7 mouse cellular contexts compared by ENCODE assay signal in genomic region chr16:87699693-87700394, GRCm38 (mm10). TPM values are rescaled to one million over a fixed set of nuclear protein-coding genes. Genes with fewer than 3 reads are reported as not detected.
DNase-seq lines count a peak whose midpoint lies in the region; ATAC-seq and TF ChIP-seq lines count a peak whose summit lies in the region.

No protein-coding gene starts in this region.

- H3K27ac ChIP-seq in embryonic facial prominence, embryonic 15.5 days (replicated peaks) = peak overlapping the region; percentile 91
- peak overlapping the region; percentile 93 for H3K27ac ChIP-seq in heart, embryonic 15.5 days
- peak overlapping the region; percentile 96 for H3K27ac ChIP-seq in kidney, postnatal 0 days

- ATAC-seq in embryonic facial prominence, embryonic 15.5 days (ENCODE audit: insufficient number of reproducible peaks, low FRiP score, low TSS enrichment, low read depth) = no peak
- ATAC-seq in heart, embryonic 15.5 days (replicated peaks; ENCODE audit: insufficient number of reproducible peaks, insufficient read depth, low FRiP score, low read depth) = peak; percentile 8; the same call in 1 of the 2 replicates
- peak; percentile 15; the same call in 1 of the 2 replicates for ATAC-seq in kidney, postnatal 0 days (replicated peaks; ENCODE audit: low FRiP score, low read depth)

- peak; percentile 86 for DNase-seq in ZHBTc4 (ENCODE audit: low read depth, low spot score)
- DNase-seq in kidney, postnatal 0 days (ENCODE audit: low spot score) = peak; percentile 69
- peak; percentile 73 for DNase-seq in lung, postnatal 25 days (ENCODE audit: low spot score)
- DNase-seq in ovary, postnatal 14 days (ENCODE audit: low spot score) = peak; percentile 5

- peaks cover 51% of the 10 kb centered on the region for H3K4me1 ChIP-seq in E14TG2a.4 (replicated peaks; ENCODE audit: low read depth, low read length)
- peaks cover 21% of the 10 kb centered on the region for H3K4me1 ChIP-seq in embryonic facial prominence, embryonic 15.5 days
- peaks cover 41% of the 10 kb centered on the region for H3K4me1 ChIP-seq in heart, embryonic 15.5 days (replicated peaks)
- peaks cover 6% of the 10 kb centered on the region; the same call in 1 of the 2 replicates for H3K4me1 ChIP-seq in kidney, postnatal 0 days (replicated peaks; ENCODE audit: insufficient read depth, low read length)

- peaks cover 4% of the 10 kb centered on the region; the same call in 1 of the 2 replicates for H3K36me3 ChIP-seq in E14TG2a.4 (ENCODE audit: insufficient read depth, low read length)
- H3K36me3 ChIP-seq in embryonic facial prominence, embryonic 15.5 days = no peaks in the 10 kb centered on the region
- H3K36me3 ChIP-seq in heart, embryonic 15.5 days = no peaks in the 10 kb centered on the region
- H3K36me3 ChIP-seq in kidney, postnatal 0 days (ENCODE audit: insufficient read depth, low read length) = no peaks in the 10 kb centered on the region

- WGBS in embryonic facial prominence, embryonic 15.5 days = under 1% methylated on average over 20 of the region's 20 CpGs
- WGBS in heart, embryonic 15.5 days = 2% methylated on average over 20 of the region's 20 CpGs
- under 1% methylated on average over 20 of the region's 20 CpGs for WGBS in kidney, postnatal 0 days

- peak overlapping the region; percentile 66 for H3K4me2 ChIP-seq in embryonic facial prominence, embryonic 15.5 days (replicated peaks)
- H3K4me2 ChIP-seq in heart, embryonic 15.5 days = peak overlapping the region; percentile 71
- H3K4me2 ChIP-seq in kidney, postnatal 0 days (ENCODE audit: low read length) = peak overlapping the region; percentile 67

- TF ChIP-seq CTCF in E14TG2a.4 (conservative IDR thresholded peaks at IDR 0.05; ENCODE audit: low read length) = no peak
- no peak for TF ChIP-seq CTCF in kidney, postnatal 0 days (IDR thresholded peaks at IDR 0.05; ENCODE audit: low read depth)

- no peaks in the 10 kb centered on the region for H3K9me3 ChIP-seq in E14TG2a.4 (ENCODE audit: low read length)
- no peaks in the 10 kb centered on the region for H3K9me3 ChIP-seq in embryonic facial prominence, embryonic 15.5 days (replicated peaks)
- H3K9me3 ChIP-seq in heart, embryonic 15.5 days (replicated peaks) = no peaks in the 10 kb centered on the region
- no peaks in the 10 kb centered on the region for H3K9me3 ChIP-seq in kidney, postnatal 0 days (replicated peaks; ENCODE audit: low read length)

- peaks cover 16% of the 10 kb centered on the region for H3K27me3 ChIP-seq in E14TG2a.4 (ENCODE audit: insufficient read depth, low read length)
- no peaks in the 10 kb centered on the region for H3K27me3 ChIP-seq in embryonic facial prominence, embryonic 15.5 days
- no peaks in the 10 kb centered on the region for H3K27me3 ChIP-seq in heart, embryonic 15.5 days
- H3K27me3 ChIP-seq in kidney, postnatal 0 days (ENCODE audit: insufficient read depth, low read length) = no peaks in the 10 kb centered on the region

- peak overlapping the region; percentile 93 for H3K9ac ChIP-seq in embryonic facial prominence, embryonic 15.5 days
- H3K9ac ChIP-seq in heart, embryonic 15.5 days = peak overlapping the region; percentile 93
- peak overlapping the region; percentile 97 for H3K9ac ChIP-seq in kidney, postnatal 0 days (ENCODE audit: low read depth, low read length)

- peak overlapping the region; percentile 88 for H3K4me3 ChIP-seq in E14TG2a.4 (replicated peaks; ENCODE audit: low read length)
- H3K4me3 ChIP-seq in embryonic facial prominence, embryonic 15.5 days (replicated peaks) = peak overlapping the region; percentile 86
- peak overlapping the region; percentile 93 for H3K4me3 ChIP-seq in heart, embryonic 15.5 days
- peak overlapping the region; percentile 83 for H3K4me3 ChIP-seq in kidney, postnatal 0 days (replicated peaks; ENCODE audit: low read depth, low read length)

RNA-seq across cellular contexts. Expression of gene Bach1, which starts 1.1 kb away (rescaled TPM):
- polyA plus RNA-seq in embryonic facial prominence, embryonic 15.5 days (2015; fragmentation: Nextera tagmentation; extraction: Ambion mirVana) = 13.0 and 14.4 TPM in 2 replicates
- 8.1 and 10.2 TPM in 2 replicates for polyA plus RNA-seq in heart, embryonic 15.5 days (2015; fragmentation: Nextera tagmentation; extraction: Ambion mirVana)
- polyA plus RNA-seq in kidney, postnatal 0 days (2015; fragmentation: Nextera tagmentation; extraction: Ambion mirVana) = 6.5 and 8.6 TPM in 2 replicates

Comparison
In these comparisons a context has a peak if more than half of its experiments do, and no peak if none do; other contexts are left out.
1. DNase-seq: peak in every context shown above with its lines; median percentile 86 in ZHBTc4; 73 in lung, postnatal 25 days; 69 in kidney, postnatal 0 days; 5 in ovary, postnatal 14 days.